Mouse (Mus musculus): ENCODE data around the gene Actr5. TPM values are rescaled to one million over a fixed set of nuclear protein-coding genes. Genes with fewer than 3 reads are reported as not detected.

Actr5 gene
- polyA plus RNA-seq, 1 experiment from 2014 or later: 2.7 TPM

GRCm38 (mm10) chr2:158677946-158678345 lies 53.3 kb downstream of the Actr5 start:
- Histone ChIP-seq H3K9ac (ENCODE audit: low read length) (no peak overlapping the region), H3K27ac (ENCODE audit: low read length) (no peak overlapping the region), H3K36me3 (ENCODE audit: control insufficient read depth, insufficient read depth, low read length) (no peaks in the 10 kb centered on the region), H3K4me1 (ENCODE audit: control insufficient read depth, insufficient read depth, low read length) (0 out of 2 replicates have a peak, but pooled peaks cover 9% of the 10 kb centered on the region), H3K9me3 (replicated peaks; ENCODE audit: control insufficient read depth, low read length) (no peaks in the 10 kb centered on the region), H3K4me3 (replicated peaks; ENCODE audit: low read length) (no peak overlapping the region), H3K4me2 (ENCODE audit: low read depth, low read length) (no peak overlapping the region), H3K27me3 (ENCODE audit: control insufficient read depth, insufficient read depth, low read length) (no peaks in the 10 kb centered on the region)
- ATAC-seq (ENCODE audit: insufficient read depth, low FRiP score): no peak
- 67% methylated on average over 8 of the region's 8 CpGs for WGBS

GRCm38 (mm10) chr2:158679091-158679490 lies 54.4 kb downstream of the Actr5 start:
- no peak for ATAC-seq (ENCODE audit: insufficient read depth, low FRiP score)
- Histone ChIP-seq H3K4me2 (ENCODE audit: low read depth, low read length) (no peak overlapping the region), H3K27ac (ENCODE audit: low read length) (no peak overlapping the region), H3K36me3 (ENCODE audit: control insufficient read depth, insufficient read depth, low read length) (no peaks in the 10 kb centered on the region), H3K27me3 (ENCODE audit: control insufficient read depth, insufficient read depth, low read length) (no peaks in the 10 kb centered on the region), H3K9me3 (replicated peaks; ENCODE audit: control insufficient read depth, low read length) (no peaks in the 10 kb centered on the region), H3K4me3 (replicated peaks; ENCODE audit: low read length) (no peak overlapping the region), H3K4me1 (ENCODE audit: control insufficient read depth, insufficient read depth, low read length) (0 out of 2 replicates have a peak, but pooled peaks cover 3% of the 10 kb centered on the region), H3K9ac (ENCODE audit: low read length) (no peak overlapping the region)
- WGBS: 92% methylated on average over 7 of the region's 7 CpGs

GRCm38 (mm10) chr2:158680357-158680889 lies 55.7 kb downstream of the Actr5 start:
- H3K36me3 ChIP-seq (ENCODE audit: control insufficient read depth, insufficient read depth, low read length): no peaks in the 10 kb centered on the region
- H3K9me3 ChIP-seq (replicated peaks; ENCODE audit: control insufficient read depth, low read length): no peaks in the 10 kb centered on the region
- H3K27ac ChIP-seq (ENCODE audit: low read length): no peak overlapping the region
- H3K9ac ChIP-seq (ENCODE audit: low read length): no peak overlapping the region
- 67% methylated on average over 10 of the region's 10 CpGs for WGBS
- H3K4me1 ChIP-seq (ENCODE audit: control insufficient read depth, insufficient read depth, low read length): no peaks in the 10 kb centered on the region
- no peak overlapping the region for H3K4me3 ChIP-seq (replicated peaks; ENCODE audit: low read length)
- H3K27me3 ChIP-seq (ENCODE audit: control insufficient read depth, insufficient read depth, low read length): no peaks in the 10 kb centered on the region
- H3K4me2 ChIP-seq (ENCODE audit: low read depth, low read length): no peak overlapping the region
- ATAC-seq (ENCODE audit: insufficient read depth, low FRiP score): no peak

- no peaks in the 10 kb centered on the region for H3K36me3 ChIP-seq (ENCODE audit: control insufficient read depth, insufficient read depth, low read length)
- H3K9ac ChIP-seq (ENCODE audit: low read length): no peak overlapping the region
- ATAC-seq (ENCODE audit: insufficient read depth, low FRiP score): no peak
- 76% methylated on average over 6 of the region's 6 CpGs for WGBS
- H3K4me3 ChIP-seq (replicated peaks; ENCODE audit: low read length): no peak overlapping the region
- no peaks in the 10 kb centered on the region for H3K27me3 ChIP-seq (ENCODE audit: control insufficient read depth, insufficient read depth, low read length)
- H3K4me1 ChIP-seq (ENCODE audit: control insufficient read depth, insufficient read depth, low read length): no peaks in the 10 kb centered on the region
- no peak overlapping the region for H3K27ac ChIP-seq (ENCODE audit: low read length)
- no peak overlapping the region for H3K4me2 ChIP-seq (ENCODE audit: low read depth, low read length)
- H3K9me3 ChIP-seq (replicated peaks; ENCODE audit: control insufficient read depth, low read length): no peaks in the 10 kb centered on the region
Observed at GRCm38 (mm10) chr2:158681714-158682113, 57.0 kb downstream of the Actr5 start.

- no peak overlapping the region for H3K27ac ChIP-seq (ENCODE audit: low read length)
- no peak overlapping the region for H3K4me2 ChIP-seq (ENCODE audit: low read depth, low read length)
- no peaks in the 10 kb centered on the region for H3K9me3 ChIP-seq (replicated peaks; ENCODE audit: control insufficient read depth, low read length)
- H3K36me3 ChIP-seq (ENCODE audit: control insufficient read depth, insufficient read depth, low read length): no peaks in the 10 kb centered on the region
- WGBS: 52% methylated on average over 11 of the region's 11 CpGs
- ATAC-seq (ENCODE audit: insufficient read depth, low FRiP score): no peak
- H3K4me1 ChIP-seq (ENCODE audit: control insufficient read depth, insufficient read depth, low read length): no peaks in the 10 kb centered on the region
- H3K4me3 ChIP-seq (replicated peaks; ENCODE audit: low read length): no peak overlapping the region
- no peaks in the 10 kb centered on the region for H3K27me3 ChIP-seq (ENCODE audit: control insufficient read depth, insufficient read depth, low read length)
- H3K9ac ChIP-seq (ENCODE audit: low read length): no peak overlapping the region
Observed at GRCm38 (mm10) chr2:158682344-158683037, 57.8 kb downstream of the Actr5 start.

GRCm38 (mm10) chr2:158683038-158683413 lies 58.3 kb downstream of the Actr5 start:
- no peak overlapping the region for H3K4me2 ChIP-seq (ENCODE audit: low read depth, low read length)
- H3K4me3 ChIP-seq (replicated peaks; ENCODE audit: low read length): no peak overlapping the region
- H3K27ac ChIP-seq (ENCODE audit: low read length): no peak overlapping the region
- H3K9me3 ChIP-seq (replicated peaks; ENCODE audit: control insufficient read depth, low read length): no peaks in the 10 kb centered on the region
- 26% methylated on average over 4 of the region's 4 CpGs for WGBS
- no peak overlapping the region for H3K9ac ChIP-seq (ENCODE audit: low read length)
- H3K36me3 ChIP-seq (ENCODE audit: control insufficient read depth, insufficient read depth, low read length): no peaks in the 10 kb centered on the region
- no peak for ATAC-seq (ENCODE audit: insufficient read depth, low FRiP score)
- H3K27me3 ChIP-seq (ENCODE audit: control insufficient read depth, insufficient read depth, low read length): no peaks in the 10 kb centered on the region
- no peaks in the 10 kb centered on the region for H3K4me1 ChIP-seq (ENCODE audit: control insufficient read depth, insufficient read depth, low read length)

- Histone ChIP-seq H3K9me3 (replicated peaks; ENCODE audit: control insufficient read depth, low read length) (no peaks in the 10 kb centered on the region), H3K4me3 (replicated peaks; ENCODE audit: low read length) (no peak overlapping the region), H3K9ac (ENCODE audit: low read length) (no peak overlapping the region), H3K27me3 (ENCODE audit: control insufficient read depth, insufficient read depth, low read length) (no peaks in the 10 kb centered on the region), H3K4me2 (ENCODE audit: low read depth, low read length) (no peak overlapping the region), H3K4me1 (ENCODE audit: control insufficient read depth, insufficient read depth, low read length) (no peaks in the 10 kb centered on the region), H3K36me3 (ENCODE audit: control insufficient read depth, insufficient read depth, low read length) (no peaks in the 10 kb centered on the region), H3K27ac (ENCODE audit: low read length) (no peak overlapping the region)
- 58% methylated on average over 9 of the region's 9 CpGs for WGBS
- ATAC-seq (ENCODE audit: insufficient read depth, low FRiP score): no peak
Observed at GRCm38 (mm10) chr2:158684247-158684843, 59.7 kb downstream of the Actr5 start.

GRCm38 (mm10) chr2:158684910-158685309 lies 60.2 kb downstream of the Actr5 start:
- Histone ChIP-seq H3K9me3 (replicated peaks; ENCODE audit: control insufficient read depth, low read length) (no peaks in the 10 kb centered on the region), H3K4me1 (ENCODE audit: control insufficient read depth, insufficient read depth, low read length) (no peaks in the 10 kb centered on the region), H3K4me2 (ENCODE audit: low read depth, low read length) (no peak overlapping the region), H3K4me3 (replicated peaks; ENCODE audit: low read length) (no peak overlapping the region), H3K27me3 (ENCODE audit: control insufficient read depth, insufficient read depth, low read length) (no peaks in the 10 kb centered on the region), H3K36me3 (ENCODE audit: control insufficient read depth, insufficient read depth, low read length) (no peaks in the 10 kb centered on the region), H3K27ac (ENCODE audit: low read length) (no peak overlapping the region), H3K9ac (ENCODE audit: low read length) (no peak overlapping the region)
- ATAC-seq (ENCODE audit: insufficient read depth, low FRiP score): no peak
- WGBS: 77% methylated on average over 3 of the region's 3 CpGs

- Histone ChIP-seq H3K9ac (ENCODE audit: low read length) (no peak overlapping the region), H3K4me3 (replicated peaks; ENCODE audit: low read length) (no peak overlapping the region), H3K4me1 (ENCODE audit: control insufficient read depth, insufficient read depth, low read length) (no peaks in the 10 kb centered on the region), H3K27me3 (ENCODE audit: control insufficient read depth, insufficient read depth, low read length) (no peaks in the 10 kb centered on the region), H3K27ac (ENCODE audit: low read length) (no peak overlapping the region), H3K36me3 (ENCODE audit: control insufficient read depth, insufficient read depth, low read length) (no peaks in the 10 kb centered on the region), H3K4me2 (ENCODE audit: low read depth, low read length) (no peak overlapping the region), H3K9me3 (replicated peaks; ENCODE audit: control insufficient read depth, low read length) (no peaks in the 10 kb centered on the region)
- WGBS: 36% methylated on average over 2 of the region's 2 CpGs
- no peak for ATAC-seq (ENCODE audit: insufficient read depth, low FRiP score)
Observed at GRCm38 (mm10) chr2:158686394-158686793, 61.7 kb downstream of the Actr5 start.

All from stomach, embryonic 16.5 days (tissue).